Mouse (Mus musculus): ENCODE results near the gene Homer2. TPM values are rescaled to one million over a fixed set of nuclear protein-coding genes. Genes with fewer than 3 reads are reported as not detected.

Homer2 gene
- polyA plus RNA-seq, 1 experiment from 2014 or later = 30.1 TPM

DNA sequence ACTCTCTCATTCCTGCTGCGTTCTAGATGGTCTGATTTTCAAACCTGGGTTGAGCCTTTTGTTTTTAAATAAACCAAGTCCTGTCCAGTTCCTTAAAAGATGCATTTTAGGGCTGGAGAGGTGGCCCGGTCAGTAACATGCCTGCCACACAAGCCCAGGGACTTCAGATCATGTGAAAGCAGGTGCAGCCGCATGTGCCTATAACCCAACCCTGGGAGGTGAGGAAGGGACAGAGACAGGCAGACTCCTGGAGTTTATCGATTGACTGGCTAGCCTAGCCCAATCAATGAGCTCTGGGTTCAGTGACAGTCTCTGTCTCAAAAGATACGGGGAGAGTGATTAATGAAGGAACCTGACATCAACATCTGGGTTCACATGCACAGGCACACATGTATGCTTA, 146.1 kb downstream of the Homer2 start:
- no peaks in the 10 kb centered on the region for H3K36me3 ChIP-seq (ENCODE audit: control insufficient read depth, insufficient read depth, low read length)
- DNase-seq (ENCODE audit: low spot score) (no peak), ATAC-seq (replicated peaks; ENCODE audit: low FRiP score) (no peak)
- H3K27me3 ChIP-seq (ENCODE audit: control insufficient read depth, insufficient read depth, low read length) = no peaks in the 10 kb centered on the region
- no peaks in the 10 kb centered on the region for H3K9me3 ChIP-seq (ENCODE audit: control insufficient read depth, low read length)
- WGBS = 87% methylated on average over 5 of the region's 5 CpGs
- H3K27ac ChIP-seq (ENCODE audit: low read depth, low read length) = no peak overlapping the region
- H3K4me2 ChIP-seq (ENCODE audit: low read depth, low read length, severe bottlenecking) = no peak overlapping the region
- no peak overlapping the region for H3K9ac ChIP-seq (ENCODE audit: low read length)
- H3K4me1 ChIP-seq (replicated peaks; ENCODE audit: control insufficient read depth, insufficient read depth, low read length) = no peaks in the 10 kb centered on the region
- no peak overlapping the region for H3K4me3 ChIP-seq (ENCODE audit: low read depth, low read length)

DNA sequence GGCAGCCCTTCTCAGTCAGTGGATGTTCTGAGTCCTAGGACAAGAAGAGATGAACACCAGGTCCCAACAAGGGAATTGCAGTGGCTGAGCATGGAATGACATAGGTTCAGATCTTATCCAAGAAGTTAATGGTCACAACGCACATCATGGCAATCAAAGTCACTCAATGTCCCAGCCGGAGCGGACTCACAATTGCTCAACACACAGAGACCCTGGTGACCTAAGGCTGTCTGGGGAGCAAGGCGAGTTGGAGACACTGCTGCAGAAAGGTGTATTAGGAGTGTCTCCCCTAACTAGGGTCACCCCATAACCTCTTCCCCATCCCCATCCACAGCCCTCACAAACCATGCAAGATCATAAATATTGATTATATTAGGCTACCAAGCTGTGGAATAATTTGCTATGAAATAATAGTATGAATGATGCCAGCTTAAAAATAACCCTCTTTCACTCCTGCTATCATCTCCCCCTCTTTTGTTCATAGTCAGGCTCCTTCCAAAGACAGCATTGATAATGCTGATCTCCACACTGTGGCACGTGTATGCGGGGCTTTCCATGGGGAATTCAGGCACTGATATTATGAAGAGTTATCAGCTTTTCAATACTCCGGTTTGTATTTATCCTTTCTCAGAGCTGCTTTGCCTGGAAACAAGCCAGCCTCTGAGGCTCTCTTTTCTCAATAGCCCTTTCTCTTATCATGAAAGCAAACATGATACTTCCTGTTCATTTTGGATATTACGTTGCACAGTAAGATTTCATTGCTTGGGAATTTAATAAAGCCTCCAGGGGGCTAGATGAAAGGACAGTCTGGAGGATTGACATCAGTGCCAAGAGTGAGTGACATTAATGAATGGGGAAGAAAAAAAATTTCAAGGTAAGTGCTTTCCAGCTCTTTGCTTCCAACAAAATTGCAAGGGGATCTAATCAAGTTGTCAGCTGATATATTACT, 147.0 kb downstream of the Homer2 start:
- ATAC-seq (replicated peaks; ENCODE audit: low FRiP score) (no peak), DNase-seq (ENCODE audit: low spot score) (no peak)
- no peak overlapping the region for H3K9ac ChIP-seq (ENCODE audit: low read length)
- no peak overlapping the region for H3K4me3 ChIP-seq (ENCODE audit: low read depth, low read length)
- H3K4me2 ChIP-seq (ENCODE audit: low read depth, low read length, severe bottlenecking) = no peak overlapping the region
- H3K27me3 ChIP-seq (ENCODE audit: control insufficient read depth, insufficient read depth, low read length) = no peaks in the 10 kb centered on the region
- H3K4me1 ChIP-seq (replicated peaks; ENCODE audit: control insufficient read depth, insufficient read depth, low read length) = no peaks in the 10 kb centered on the region
- H3K36me3 ChIP-seq (ENCODE audit: control insufficient read depth, insufficient read depth, low read length) = no peaks in the 10 kb centered on the region
- H3K27ac ChIP-seq (ENCODE audit: low read depth, low read length) = no peak overlapping the region
- WGBS = 76% methylated on average over 8 of the region's 8 CpGs
- H3K9me3 ChIP-seq (ENCODE audit: control insufficient read depth, low read length) = no peaks in the 10 kb centered on the region

DNA sequence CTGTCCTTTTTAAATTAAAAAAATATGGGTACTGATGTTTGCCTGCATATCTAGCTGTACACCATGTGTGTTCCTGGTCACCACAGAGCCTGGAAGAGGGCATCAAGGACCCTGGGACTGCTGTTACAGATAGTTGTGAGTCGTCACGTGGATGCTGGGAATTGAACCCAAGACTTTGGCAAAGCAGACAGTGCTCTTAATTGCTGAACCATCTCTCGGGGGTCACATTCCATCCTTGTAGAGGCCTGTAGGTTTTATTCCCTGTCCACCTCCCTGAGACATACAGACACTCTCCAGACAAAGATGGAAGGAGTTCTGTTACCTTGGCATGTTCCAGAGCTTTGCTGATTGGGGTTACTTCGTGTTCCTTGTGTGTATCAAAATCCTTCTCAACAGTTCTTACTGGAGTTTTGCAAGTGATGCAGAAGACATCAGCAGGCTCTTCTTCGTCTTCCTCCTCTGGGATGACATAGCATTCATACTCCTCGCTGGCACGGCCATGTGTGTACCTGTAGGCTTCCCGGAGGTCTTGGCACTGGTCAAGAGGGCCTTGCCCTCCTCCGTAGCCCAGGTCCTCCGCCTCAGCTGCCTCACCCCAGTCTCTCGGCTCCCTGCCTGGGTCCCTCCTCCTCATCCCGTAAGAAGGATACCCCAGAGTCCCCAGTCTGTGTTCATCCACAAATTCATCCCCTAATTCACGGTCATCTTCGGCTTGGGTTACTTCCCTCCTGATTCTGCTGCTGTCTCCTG, 147.9 kb downstream of the Homer2 start:
- no peaks in the 10 kb centered on the region for H3K4me1 ChIP-seq (replicated peaks; ENCODE audit: control insufficient read depth, insufficient read depth, low read length)

DNA sequence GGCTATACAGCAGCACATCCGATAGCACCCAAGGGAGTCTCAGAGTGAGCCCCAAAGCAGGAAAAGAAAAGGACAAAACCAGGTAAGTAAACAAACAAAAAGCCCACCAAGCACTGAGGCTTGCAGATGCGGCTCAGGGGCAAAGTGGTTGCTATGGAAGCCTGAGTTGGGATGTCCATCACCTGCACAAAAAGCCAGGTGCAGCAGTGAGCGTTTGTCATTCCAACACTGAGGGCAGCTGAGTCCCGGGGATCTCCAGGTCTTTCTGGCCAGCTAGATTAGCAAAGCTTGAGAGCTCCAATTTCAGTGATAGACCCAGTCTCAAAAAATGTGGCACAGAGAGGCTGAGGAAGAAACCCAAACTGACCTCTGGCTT, 149.4 kb downstream of the Homer2 start:
- Histone ChIP-seq H3K27ac (ENCODE audit: low read depth, low read length) (no peak overlapping the region), H3K4me1 (replicated peaks; ENCODE audit: control insufficient read depth, insufficient read depth, low read length) (no peaks in the 10 kb centered on the region), H3K9ac (ENCODE audit: low read length) (no peak overlapping the region), H3K4me2 (ENCODE audit: low read depth, low read length, severe bottlenecking) (no peak overlapping the region), H3K36me3 (ENCODE audit: control insufficient read depth, insufficient read depth, low read length) (no peaks in the 10 kb centered on the region), H3K27me3 (ENCODE audit: control insufficient read depth, insufficient read depth, low read length) (no peaks in the 10 kb centered on the region), H3K9me3 (ENCODE audit: control insufficient read depth, low read length) (no peaks in the 10 kb centered on the region), H3K4me3 (ENCODE audit: low read depth, low read length) (no peak overlapping the region)
- ATAC-seq (replicated peaks; ENCODE audit: low FRiP score) = no peak
- WGBS = 70% methylated on average over 4 of the region's 4 CpGs
- DNase-seq (ENCODE audit: low spot score) = no peak

More for the DNA sequence above, 147.9 kb downstream of the Homer2 start:
- ATAC-seq (replicated peaks; ENCODE audit: low FRiP score) = no peak
- no peak for DNase-seq (ENCODE audit: low spot score)
- H3K9ac ChIP-seq (ENCODE audit: low read length) = no peak overlapping the region
- no peaks in the 10 kb centered on the region for H3K27me3 ChIP-seq (ENCODE audit: control insufficient read depth, insufficient read depth, low read length)
- H3K4me3 ChIP-seq (ENCODE audit: low read depth, low read length) = no peak overlapping the region
- H3K36me3 ChIP-seq (ENCODE audit: control insufficient read depth, insufficient read depth, low read length) = no peaks in the 10 kb centered on the region
- no peaks in the 10 kb centered on the region for H3K9me3 ChIP-seq (ENCODE audit: control insufficient read depth, low read length)
- H3K27ac ChIP-seq (ENCODE audit: low read depth, low read length) = no peak overlapping the region
- 86% methylated on average over 14 of the region's 14 CpGs for WGBS
- no peak overlapping the region for H3K4me2 ChIP-seq (ENCODE audit: low read depth, low read length, severe bottlenecking)

DNA sequence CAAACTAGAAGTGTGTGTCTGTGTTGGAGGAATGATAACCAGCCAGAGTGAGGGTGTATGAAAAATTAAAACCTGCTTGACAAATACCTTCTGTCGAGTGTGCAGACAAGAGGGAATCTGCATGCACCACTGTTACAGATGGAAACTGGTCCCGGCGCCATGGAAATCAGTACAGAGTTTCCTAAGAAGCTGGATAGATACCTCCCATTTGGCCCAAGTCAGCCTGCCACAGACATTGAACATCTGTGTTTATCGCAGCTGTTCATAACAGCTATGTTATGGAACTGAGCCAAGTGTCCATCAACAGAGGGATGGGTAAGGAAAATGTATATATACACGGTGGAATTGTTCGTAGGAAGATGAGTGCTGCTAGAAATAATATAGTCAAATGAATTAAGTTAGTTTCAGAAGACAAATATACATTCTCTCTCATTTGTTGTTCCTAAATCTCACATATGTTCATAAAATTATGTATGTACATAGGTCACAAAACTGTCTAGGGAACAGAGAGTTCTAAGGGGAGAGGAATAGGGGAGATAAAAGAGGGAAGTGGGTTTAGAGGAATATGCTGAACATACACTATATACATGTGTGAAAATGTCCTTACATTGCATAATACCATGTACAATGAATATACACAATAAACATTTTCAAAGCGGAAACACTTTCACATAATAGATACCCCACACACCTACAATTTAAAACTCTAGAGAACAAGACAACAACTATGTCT, 149.9 kb downstream of the Homer2 start:
- no peak overlapping the region for H3K4me2 ChIP-seq (ENCODE audit: low read depth, low read length, severe bottlenecking)
- no peak for ATAC-seq (replicated peaks; ENCODE audit: low FRiP score)
- H3K27me3 ChIP-seq (ENCODE audit: control insufficient read depth, insufficient read depth, low read length) = no peaks in the 10 kb centered on the region
- H3K4me3 ChIP-seq (ENCODE audit: low read depth, low read length) = no peak overlapping the region
- H3K4me1 ChIP-seq (replicated peaks; ENCODE audit: control insufficient read depth, insufficient read depth, low read length) = no peaks in the 10 kb centered on the region
- H3K27ac ChIP-seq (ENCODE audit: low read depth, low read length) = no peak overlapping the region
- H3K36me3 ChIP-seq (ENCODE audit: control insufficient read depth, insufficient read depth, low read length) = no peaks in the 10 kb centered on the region
- no peak for DNase-seq (ENCODE audit: low spot score)
- WGBS = 91% methylated on average over 7 of the region's 7 CpGs
- H3K9ac ChIP-seq (ENCODE audit: low read length) = no peak overlapping the region
- no peaks in the 10 kb centered on the region for H3K9me3 ChIP-seq (ENCODE audit: control insufficient read depth, low read length)

DNA sequence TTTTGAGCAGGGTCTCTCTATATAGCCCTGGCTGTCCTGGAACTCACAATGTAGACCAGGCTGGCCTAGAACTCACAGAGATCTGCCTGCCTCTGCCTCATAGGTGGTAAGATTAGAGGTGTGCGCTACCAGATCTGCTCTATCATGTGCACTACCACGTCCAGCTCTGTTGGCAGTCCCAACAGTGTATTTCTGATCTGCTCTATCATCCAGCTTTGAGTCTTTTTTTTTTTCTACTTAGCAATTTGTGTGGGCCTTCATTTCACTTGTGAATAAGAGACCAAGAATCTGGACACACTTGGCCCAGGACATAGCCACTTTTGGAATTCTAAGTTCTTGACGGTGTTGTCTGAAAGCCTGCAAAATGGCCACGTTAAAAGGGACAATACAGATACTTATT, 150.5 kb downstream of the Homer2 start:
- ATAC-seq (replicated peaks; ENCODE audit: low FRiP score) (no peak), DNase-seq (ENCODE audit: low spot score) (no peak)
- no peak overlapping the region for H3K4me2 ChIP-seq (ENCODE audit: low read depth, low read length, severe bottlenecking)
- WGBS = 86% methylated on average over 4 of the region's 4 CpGs
- H3K4me1 ChIP-seq (replicated peaks; ENCODE audit: control insufficient read depth, insufficient read depth, low read length) = no peaks in the 10 kb centered on the region
- no peak overlapping the region for H3K4me3 ChIP-seq (ENCODE audit: low read depth, low read length)
- H3K9ac ChIP-seq (ENCODE audit: low read length) = no peak overlapping the region
- H3K27me3 ChIP-seq (ENCODE audit: control insufficient read depth, insufficient read depth, low read length) = no peaks in the 10 kb centered on the region
- H3K36me3 ChIP-seq (ENCODE audit: control insufficient read depth, insufficient read depth, low read length) = no peaks in the 10 kb centered on the region
- no peak overlapping the region for H3K27ac ChIP-seq (ENCODE audit: low read depth, low read length)
- no peaks in the 10 kb centered on the region for H3K9me3 ChIP-seq (ENCODE audit: control insufficient read depth, low read length)

DNA sequence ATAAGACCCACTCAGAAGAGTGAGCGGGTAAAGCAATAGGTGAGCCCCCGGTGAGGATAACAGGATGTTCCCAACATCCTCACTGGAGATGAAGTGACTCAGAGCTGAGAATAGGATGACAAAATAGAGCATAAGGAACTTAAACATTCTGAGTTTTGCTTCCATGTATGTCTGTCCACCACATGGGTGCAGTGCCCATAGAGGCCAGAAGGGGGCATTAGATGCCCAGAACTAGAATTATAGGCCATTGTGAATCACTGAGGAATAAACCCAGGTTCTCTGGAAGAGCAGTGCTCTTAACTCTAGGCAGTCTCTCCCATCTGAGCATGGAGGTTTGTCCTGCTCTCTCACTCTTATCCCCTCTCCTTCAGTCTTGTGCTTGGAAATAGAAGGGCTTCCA, 153.0 kb downstream of the Homer2 start:
- ATAC-seq (replicated peaks; ENCODE audit: low FRiP score) (no peak), DNase-seq (ENCODE audit: low spot score) (no peak)
- no peaks in the 10 kb centered on the region for H3K36me3 ChIP-seq (ENCODE audit: control insufficient read depth, insufficient read depth, low read length)
- H3K4me3 ChIP-seq (ENCODE audit: low read depth, low read length) = no peak overlapping the region
- 91% methylated on average over 2 of the region's 2 CpGs for WGBS
- H3K27me3 ChIP-seq (ENCODE audit: control insufficient read depth, insufficient read depth, low read length) = no peaks in the 10 kb centered on the region
- H3K9ac ChIP-seq (ENCODE audit: low read length) = no peak overlapping the region
- no peak overlapping the region for H3K27ac ChIP-seq (ENCODE audit: low read depth, low read length)
- no peak overlapping the region for H3K4me2 ChIP-seq (ENCODE audit: low read depth, low read length, severe bottlenecking)
- no peaks in the 10 kb centered on the region for H3K4me1 ChIP-seq (replicated peaks; ENCODE audit: control insufficient read depth, insufficient read depth, low read length)
- no peaks in the 10 kb centered on the region for H3K9me3 ChIP-seq (ENCODE audit: control insufficient read depth, low read length)

DNA sequence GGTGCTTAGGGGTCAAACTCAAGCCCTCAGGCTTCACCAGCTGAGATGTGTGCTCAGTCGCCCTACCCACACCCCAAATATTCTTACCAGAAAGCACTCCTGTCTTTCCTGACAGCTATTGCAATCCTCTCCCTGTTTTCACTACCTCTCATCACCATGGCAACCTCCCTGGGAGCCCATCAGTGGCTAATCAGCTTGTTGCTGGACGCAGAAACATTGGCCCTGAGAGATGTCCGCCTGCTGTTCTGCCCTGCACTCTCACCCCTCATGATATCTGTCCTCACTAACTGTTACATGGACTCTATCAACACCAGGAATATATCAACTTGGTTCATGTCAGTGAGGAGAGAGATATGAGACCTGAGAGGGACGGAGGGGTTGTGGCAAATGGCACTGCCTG, 153.7 kb downstream of the Homer2 start:
- no peak overlapping the region for H3K4me3 ChIP-seq (ENCODE audit: low read depth, low read length)
- DNase-seq (ENCODE audit: low spot score) = no peak
- no peaks in the 10 kb centered on the region for H3K36me3 ChIP-seq (ENCODE audit: control insufficient read depth, insufficient read depth, low read length)
- no peak overlapping the region for H3K9ac ChIP-seq (ENCODE audit: low read length)
- no peak overlapping the region for H3K27ac ChIP-seq (ENCODE audit: low read depth, low read length)
- WGBS = 63% methylated on average over 4 of the region's 4 CpGs
- H3K9me3 ChIP-seq (ENCODE audit: control insufficient read depth, low read length) = no peaks in the 10 kb centered on the region
- H3K27me3 ChIP-seq (ENCODE audit: control insufficient read depth, insufficient read depth, low read length) = no peaks in the 10 kb centered on the region
- no peaks in the 10 kb centered on the region for H3K4me1 ChIP-seq (replicated peaks; ENCODE audit: control insufficient read depth, insufficient read depth, low read length)
- ATAC-seq (replicated peaks; ENCODE audit: low FRiP score) = no peak
- no peak overlapping the region for H3K4me2 ChIP-seq (ENCODE audit: low read depth, low read length, severe bottlenecking)

Measured in forebrain, embryonic 11.5 days (tissue).